In the genomic region with DNA sequence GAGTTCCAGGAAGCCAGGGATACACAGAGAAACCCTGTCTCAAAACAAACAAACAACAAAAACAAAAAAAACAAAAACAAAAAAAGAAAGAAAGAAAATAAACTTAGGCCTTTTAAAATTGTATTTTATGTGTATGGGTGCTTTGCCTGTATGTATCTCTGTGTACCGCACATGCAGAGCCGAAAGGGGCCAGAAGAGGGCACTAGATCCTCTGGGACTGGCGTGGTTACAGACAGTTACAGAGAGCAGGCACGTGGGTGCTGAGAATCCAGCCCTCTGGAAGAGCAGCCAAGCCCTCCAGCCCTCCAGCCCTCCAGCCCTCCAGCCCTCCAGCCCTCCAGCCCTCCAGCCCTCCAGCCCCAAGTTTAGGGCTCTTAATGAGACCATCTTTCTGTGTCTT, we compare ENCODE assay signal across 9 mouse cellular contexts. TPM values are rescaled to one million over a fixed set of nuclear protein-coding genes. Genes with fewer than 3 reads are reported as not detected.
DNase-seq lines count a peak whose midpoint lies in the region; ATAC-seq and TF ChIP-seq lines count a peak whose summit lies in the region.
"Had no signal": no experiment of that assay in that cellular context is flagged by ENCODE, and none has a peak within 500 bp of the region (broad histone marks: within the 10 kb centered on the region; RNA-seq: fewer than 3 reads in every experiment).

No protein-coding gene starts in this region.

- no peak overlapping the region for H3K9ac ChIP-seq in midbrain, embryonic 16.5 days (ENCODE audit: low read depth, low read length)
- H3K9ac ChIP-seq: neural tube, embryonic 13.5 days had no signal

- no peak for ATAC-seq in midbrain, embryonic 16.5 days

- no peaks in the 10 kb centered on the region for H3K27me3 ChIP-seq in cerebellum, adult 2 months (ENCODE audit: control insufficient read depth, insufficient read depth, low read length)
- H3K27me3 ChIP-seq in midbrain, embryonic 10.5 days (ENCODE audit: low read depth, poor library complexity, severe bottlenecking) = no peaks in the 10 kb centered on the region
- no peaks in the 10 kb centered on the region for H3K27me3 ChIP-seq in midbrain, embryonic 16.5 days (ENCODE audit: control insufficient read depth, insufficient read depth, low read depth, low read length)
- H3K27me3 ChIP-seq: neural tube, embryonic 13.5 days had no signal

- no peak overlapping the region for H3K4me2 ChIP-seq in midbrain, embryonic 16.5 days (ENCODE audit: low read length)
- H3K4me2 ChIP-seq: neural tube, embryonic 13.5 days had no signal

- peak; percentile 52; the same call in 1 of the 2 replicates for TF ChIP-seq CTCF in cerebellum, adult 2 months (IDR thresholded peaks at IDR 0.05; ENCODE audit: borderline replicate concordance, insufficient read depth, low read depth, low read length)
- TF ChIP-seq CTCF in lung, adult 2 months (IDR thresholded peaks at IDR 0.05; ENCODE audit: insufficient read depth, low read length) = peak; percentile 75

- H3K4me3 ChIP-seq in cerebellum, adult 2 months (replicated peaks; ENCODE audit: insufficient read depth, low read depth, low read length) = no peak overlapping the region
- no peak overlapping the region for H3K4me3 ChIP-seq in midbrain, embryonic 10.5 days
- no peak overlapping the region for H3K4me3 ChIP-seq in midbrain, embryonic 16.5 days (ENCODE audit: low read depth, low read length)
- H3K4me3 ChIP-seq in lung, adult 2 months (replicated peaks; ENCODE audit: extremely low read depth, low read depth, low read length) = no peak overlapping the region
- H3K4me3 ChIP-seq: neural tube, embryonic 13.5 days had no signal

- H3K9me3 ChIP-seq in midbrain, embryonic 10.5 days (replicated peaks) = no peaks in the 10 kb centered on the region
- no peaks in the 10 kb centered on the region for H3K9me3 ChIP-seq in midbrain, embryonic 16.5 days (replicated peaks; ENCODE audit: control insufficient read depth, low read length, poor library complexity, severe bottlenecking)
- H3K9me3 ChIP-seq: neural tube, embryonic 13.5 days had no signal

- peak overlapping the region; percentile 32; the same call in 1 of the 2 replicates for H3K27ac ChIP-seq in cerebellum, adult 2 months (ENCODE audit: insufficient read depth, low read length)
- H3K27ac ChIP-seq in midbrain, embryonic 10.5 days (replicated peaks) = no peak overlapping the region
- H3K27ac ChIP-seq in midbrain, embryonic 16.5 days (ENCODE audit: low read length) = no peak overlapping the region
- H3K27ac ChIP-seq: neural tube, embryonic 13.5 days had no signal

- no peaks in the 10 kb centered on the region for H3K36me3 ChIP-seq in midbrain, embryonic 10.5 days
- H3K36me3 ChIP-seq in midbrain, embryonic 16.5 days (ENCODE audit: control insufficient read depth, insufficient read depth, low read length) = no peaks in the 10 kb centered on the region
- H3K36me3 ChIP-seq: neural tube, embryonic 13.5 days had no signal

- 53% methylated on average over 4 of the region's 4 CpGs for WGBS in cerebellum, adult 2 months
- 27% methylated on average over 4 of the region's 4 CpGs for WGBS in midbrain, embryonic 10.5 days
- 28% methylated on average over 4 of the region's 4 CpGs for WGBS in midbrain, embryonic 16.5 days
- 31% methylated on average over 4 of the region's 4 CpGs for WGBS in lung, adult 2 months

- peak; percentile 50 to 63 for DNase-seq in cerebellum, adult 2 months
- no peak for DNase-seq in cerebellum, adult 11 months
- DNase-seq in midbrain, embryonic 10.5 days (ENCODE audit: low spot score) = peak; percentile 44
- peak; percentile 53 for DNase-seq in c-Kit-positive CD71-positive TER-119-positive erythroid progenitor cells, embryonic 14.5 days (ENCODE audit: low spot score)
- DNase-seq in lung, adult 2 months = peak; percentile 30
- DNase-seq in thymus, postnatal 4 days = peak; percentile 82
- no peak for DNase-seq in urinary bladder, postnatal 36 days (ENCODE audit: low spot score in 2 of 2)

- peaks cover 73% of the 10 kb centered on the region for H3K4me1 ChIP-seq in cerebellum, adult 2 months (ENCODE audit: control insufficient read depth, insufficient read depth, low read length)
- peaks cover 3% of the 10 kb centered on the region; the same call in 1 of the 2 replicates for H3K4me1 ChIP-seq in midbrain, embryonic 10.5 days
- no peaks in the 10 kb centered on the region for H3K4me1 ChIP-seq in midbrain, embryonic 16.5 days (ENCODE audit: control insufficient read depth, insufficient read depth, low read length)
- H3K4me1 ChIP-seq in lung, adult 2 months (ENCODE audit: control insufficient read depth, insufficient read depth, low read length) = no peaks in the 10 kb centered on the region

- no peak for TF ChIP-seq POLR2A in cerebellum, adult 2 months (IDR thresholded peaks at IDR 0.05; ENCODE audit: borderline replicate concordance, insufficient read depth, low read length)
- no peak for TF ChIP-seq POLR2A in lung, adult 2 months (IDR thresholded peaks at IDR 0.05; ENCODE audit: borderline replicate concordance, extremely low read depth, low read depth, low read length)

RNA-seq across cellular contexts. Expression of gene Zfyve28, which starts 16.5 kb away (rescaled TPM):
- 62.9 and 69.5 TPM in 2 replicates for polyA plus RNA-seq in cerebellum, adult 2 months (2012; rRNA removed)
- polyA plus RNA-seq in midbrain, embryonic 10.5 days (2016; fragmentation: Nextera tagmentation; extraction: Ambion mirVana) = 1.1 and 2.3 TPM in 2 replicates
- polyA plus RNA-seq in midbrain, embryonic 16.5 days (2015; fragmentation: Nextera tagmentation; extraction: Ambion mirVana) = 4.0 and 4.9 TPM in 2 replicates
- polyA plus RNA-seq in lung, adult 2 months (2012; rRNA removed) = 4.5 and 6.4 TPM in 2 replicates

RNA-seq across cellular contexts. Expression of gene Cfap99, which starts 16.7 kb away (rescaled TPM):
- 1.4 and 1.7 TPM in 2 replicates for polyA plus RNA-seq in cerebellum, adult 2 months (2012; rRNA removed)
- polyA plus RNA-seq in midbrain, embryonic 10.5 days (2016; fragmentation: Nextera tagmentation; extraction: Ambion mirVana) = not detected in 2 replicates
- polyA plus RNA-seq in midbrain, embryonic 16.5 days (2015; fragmentation: Nextera tagmentation; extraction: Ambion mirVana) = 0.10 and 0.16 TPM in 2 replicates
- 1.3 and 1.8 TPM in 2 replicates for polyA plus RNA-seq in lung, adult 2 months (2012; rRNA removed)
- polyA plus RNA-seq: neural tube, embryonic 13.5 days had no signal

Comparison
In these comparisons a context has a peak if more than half of its experiments do, and no peak if none do; other contexts are left out.
1. DNase-seq: peak in cerebellum, adult 2 months (2 of 2), midbrain, embryonic 10.5 days (single experiment), c-Kit-positive CD71-positive TER-119-positive erythroid progenitor cells, embryonic 14.5 days (single experiment), lung, adult 2 months (single experiment) and thymus, postnatal 4 days (single experiment); none in cerebellum, adult 11 months (single experiment) and urinary bladder, postnatal 36 days (0 of 2).